Mouse (Mus musculus): ENCODE measurements around the gene Rbfox1.

GRCm38 (mm10) chr16:6949666-6950065, 1064.5 kb downstream of the Rbfox1 start:
- no peak for TF ChIP-seq CTCF (IDR thresholded peaks at IDR 0.05 in 2 of 3, conservative IDR thresholded peaks at IDR 0.05 in 1 of 3; ENCODE audit: control insufficient read depth in 1 of 3, insufficient read depth in 1 of 3, low read depth in 2 of 3, low read length in 3 of 3, poor library complexity in 1 of 3, severe bottlenecking in 1 of 3)
- TF ChIP-seq MYC (IDR thresholded peaks at IDR 0.05; ENCODE audit: low read depth, low read length): no peak
- TF ChIP-seq EP300 (IDR thresholded peaks at IDR 0.05; ENCODE audit: low read depth in 1 of 2, low read length in 2 of 2): no peak
- TF ChIP-seq MEF2A (IDR thresholded peaks at IDR 0.05; ENCODE audit: extremely low read depth, insufficient replicate concordance, low read depth, low read length, poor library complexity, severe bottlenecking): no peak
- TF ChIP-seq KAT2A (conservative IDR thresholded peaks at IDR 0.05; ENCODE audit: low read depth, low read length): no peak
- TF ChIP-seq ZNF384 (IDR thresholded peaks at IDR 0.05; ENCODE audit: low read depth, low read length): no peak
